Mouse (Mus musculus): ENCODE results near the gene Mlx.
"Not testable (repeated sequence)": the region's sequence is repeated elsewhere in the genome, so short reads cannot be mapped to it uniquely, and the experiment has no call there.

GRCm38 (mm10) chr11:101125008-101125407 is 37.9 kb downstream of the Mlx start:
- not testable (repeated sequence) for TF ChIP-seq CTCF (IDR thresholded peaks at IDR 0.05; ENCODE audit: low read depth, low read length); TAL1 (conservative IDR thresholded peaks at IDR 0.05; ENCODE audit: low read depth, low read length); GATA1 (IDR thresholded peaks at IDR 0.05; ENCODE audit: borderline replicate concordance, low read length)
